Mouse (Mus musculus): ENCODE results near the gene Il2ra.

GRCm38 (mm10) chr2:11602506-11603489 lies 39.8 kb upstream of the Il2ra start:
- TF ChIP-seq CTCF (IDR thresholded peaks at IDR 0.05; ENCODE audit: borderline replicate concordance, control insufficient read depth, extremely low read depth, insufficient read depth, low read length, poor library complexity) (peak; percentile 96), POLR2A (IDR thresholded peaks at IDR 0.05; ENCODE audit: control insufficient read depth, extremely low read depth, insufficient read depth, low read length, poor library complexity) (peak; percentile 72)
